8 mouse cellular contexts compared by ENCODE assay signal in the genomic region with DNA sequence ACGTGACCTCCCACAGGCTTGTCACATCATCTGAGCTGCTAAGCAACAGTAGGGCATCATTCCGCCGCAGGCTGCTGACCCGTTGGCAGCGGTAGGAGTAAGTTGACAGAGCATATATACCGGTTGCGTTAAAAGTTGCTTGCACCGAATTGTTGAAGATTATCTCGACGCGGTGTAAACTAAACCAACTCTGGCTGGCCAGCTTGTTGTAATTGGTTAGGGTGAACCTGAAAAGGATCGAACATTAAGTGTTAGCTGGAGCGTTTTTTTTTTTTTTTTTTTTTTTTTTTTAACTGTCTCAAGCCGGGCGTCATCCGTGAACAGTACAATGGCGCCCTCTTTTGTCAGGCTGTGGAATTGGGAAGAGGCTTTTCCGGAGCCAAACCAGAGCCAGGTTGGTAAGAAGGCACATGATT. TPM values are rescaled to one million over a fixed set of nuclear protein-coding genes. Genes with fewer than 3 reads are reported as not detected.
DNase-seq lines count a peak whose midpoint lies in the region; ATAC-seq and TF ChIP-seq lines count a peak whose summit lies in the region.

No protein-coding gene starts in this region.

- TF ChIP-seq EP300 in stomach, postnatal 0 days (optimal IDR thresholded peaks at IDR 0.05) = no peak

- no peak overlapping the region for H3K27ac ChIP-seq in brown adipose tissue, adult 24 weeks (replicated peaks; ENCODE audit: low read depth, low read length)
- H3K27ac ChIP-seq in heart, embryonic 13.5 days (replicated peaks) = peak overlapping the region; percentile 73
- H3K27ac ChIP-seq in kidney, postnatal 0 days = no peak overlapping the region
- H3K27ac ChIP-seq in liver, embryonic 12.5 days = peak overlapping the region; percentile 45; the same call in 1 of the 2 replicates
- no peak overlapping the region for H3K27ac ChIP-seq in stomach, postnatal 0 days (replicated peaks)

- no peaks in the 10 kb centered on the region for H3K27me3 ChIP-seq in heart, embryonic 13.5 days (replicated peaks)
- no peaks in the 10 kb centered on the region for H3K27me3 ChIP-seq in kidney, postnatal 0 days (ENCODE audit: insufficient read depth, low read length)
- no peaks in the 10 kb centered on the region for H3K27me3 ChIP-seq in liver, embryonic 12.5 days (replicated peaks)
- H3K27me3 ChIP-seq in stomach, postnatal 0 days (ENCODE audit: control insufficient read depth, insufficient read depth, low read length) = no peaks in the 10 kb centered on the region

- H3K4me1 ChIP-seq in brown adipose tissue, adult 24 weeks (ENCODE audit: control insufficient read depth, insufficient read depth, insufficient read length, low read length) = no peaks in the 10 kb centered on the region
- H3K4me1 ChIP-seq in heart, embryonic 13.5 days = peaks cover 17% of the 10 kb centered on the region
- H3K4me1 ChIP-seq in kidney, postnatal 0 days (replicated peaks; ENCODE audit: insufficient read depth, low read length) = 0 out of 2 replicates have a peak, but pooled peaks cover 4% of the 10 kb centered on the region
- H3K4me1 ChIP-seq in liver, embryonic 12.5 days = peaks cover 32% of the 10 kb centered on the region
- H3K4me1 ChIP-seq in stomach, postnatal 0 days (replicated peaks; ENCODE audit: control insufficient read depth, insufficient read depth) = peaks cover 2% of the 10 kb centered on the region; the same call in 1 of the 2 replicates

- H3K4me2 ChIP-seq in heart, embryonic 13.5 days = peak overlapping the region; percentile 65
- H3K4me2 ChIP-seq in kidney, postnatal 0 days (ENCODE audit: low read length) = peak overlapping the region; percentile 71
- peak overlapping the region; percentile 74 for H3K4me2 ChIP-seq in liver, embryonic 12.5 days
- H3K4me2 ChIP-seq in stomach, postnatal 0 days (replicated peaks; ENCODE audit: low read depth) = peak overlapping the region; percentile 64

- peak; percentile 75 for TF ChIP-seq CTCF in kidney, postnatal 0 days (IDR thresholded peaks at IDR 0.05; ENCODE audit: low read depth)
- peak; percentile 82 for TF ChIP-seq CTCF in stomach, postnatal 0 days (IDR thresholded peaks at IDR 0.05; ENCODE audit: low read depth)

- no peaks in the 10 kb centered on the region for H3K9me3 ChIP-seq in heart, embryonic 13.5 days
- H3K9me3 ChIP-seq in kidney, postnatal 0 days (replicated peaks; ENCODE audit: low read length) = no peaks in the 10 kb centered on the region
- no peaks in the 10 kb centered on the region for H3K9me3 ChIP-seq in liver, embryonic 12.5 days (replicated peaks)
- H3K9me3 ChIP-seq in stomach, postnatal 0 days (ENCODE audit: control insufficient read depth, low read length) = no peaks in the 10 kb centered on the region

- H3K36me3 ChIP-seq in heart, embryonic 13.5 days = no peaks in the 10 kb centered on the region
- no peaks in the 10 kb centered on the region for H3K36me3 ChIP-seq in kidney, postnatal 0 days (ENCODE audit: insufficient read depth, low read length)
- no peaks in the 10 kb centered on the region for H3K36me3 ChIP-seq in liver, embryonic 12.5 days
- no peaks in the 10 kb centered on the region for H3K36me3 ChIP-seq in stomach, postnatal 0 days (ENCODE audit: control insufficient read depth, insufficient read depth, low read length)

- H3K4me3 ChIP-seq in brown adipose tissue, adult 24 weeks (ENCODE audit: insufficient read depth, low read depth, low read length) = peak overlapping the region; percentile 48
- peak overlapping the region; percentile 50 for H3K4me3 ChIP-seq in heart, embryonic 13.5 days
- peak overlapping the region; percentile 30 for H3K4me3 ChIP-seq in kidney, postnatal 0 days (replicated peaks; ENCODE audit: low read depth, low read length)
- peak overlapping the region; percentile 51 for H3K4me3 ChIP-seq in liver, embryonic 12.5 days
- H3K4me3 ChIP-seq in stomach, postnatal 0 days (ENCODE audit: low read depth, low read length) = peak overlapping the region; percentile 36

- peak overlapping the region; percentile 52 for H3K9ac ChIP-seq in heart, embryonic 13.5 days
- no peak overlapping the region for H3K9ac ChIP-seq in kidney, postnatal 0 days (ENCODE audit: low read depth, low read length)
- H3K9ac ChIP-seq in liver, embryonic 12.5 days = peak overlapping the region; percentile 56
- H3K9ac ChIP-seq in stomach, postnatal 0 days (ENCODE audit: low read length) = no peak overlapping the region

- peak; percentile 75 for DNase-seq in kidney, postnatal 0 days (ENCODE audit: low spot score)
- DNase-seq in neural tube, embryonic 10.5 days (ENCODE audit: extremely low spot score, low spot score) = peak; percentile 76
- peak; percentile 76 for DNase-seq in stomach, postnatal 0 days (ENCODE audit: low spot score)

- WGBS in heart, embryonic 13.5 days = under 1% methylated on average over 18 of the region's 18 CpGs
- WGBS in kidney, postnatal 0 days = under 1% methylated on average over 18 of the region's 18 CpGs
- 1% methylated on average over 18 of the region's 18 CpGs for WGBS in liver, embryonic 12.5 days (ENCODE audit: insufficient replicate concordance)
- WGBS in stomach, postnatal 0 days = under 1% methylated on average over 18 of the region's 18 CpGs

- ATAC-seq in CD4-positive, CD25-positive, alpha-beta regulatory T cell, adult 4 months = peak; percentile 81
- peak; percentile 76 for ATAC-seq in erythroid progenitor cell, adult 5-6 weeks (replicated peaks; ENCODE audit: low FRiP score, poor library complexity, severe bottlenecking)
- ATAC-seq in heart, embryonic 13.5 days (ENCODE audit: extremely low read depth, insufficient number of reproducible peaks, low FRiP score, low TSS enrichment) = no peak; the same call in 1 of the 2 replicates
- ATAC-seq in kidney, postnatal 0 days (replicated peaks; ENCODE audit: low FRiP score, low read depth) = no peak
- peak; percentile 66 for ATAC-seq in liver, embryonic 12.5 days
- peak; percentile 40; the same call in 1 of the 2 replicates for ATAC-seq in stomach, postnatal 0 days (ENCODE audit: low FRiP score, low TSS enrichment)

RNA-seq across cellular contexts. Expression of gene Atp6ap1l, which starts 18.6 kb away (rescaled TPM):
- polyA plus RNA-seq in CD4-positive, CD25-positive, alpha-beta regulatory T cell, adult 4 months (2017; shearing (Covaris generic)) = under 1 TPM in 1 of 2 experiments, not detected in 1; 0.38 TPM
- polyA plus RNA-seq in brown adipose tissue, adult 24 weeks (2012; ENCODE audit: insufficient read depth, insufficient read length, missing spikeins) = not detected in 2 replicates
- not detected in 2 replicates for total RNA-seq in erythroid progenitor cell, adult 5-6 weeks (2015; ENCODE audit: low replicate concordance)
- not detected in 2 replicates for total RNA-seq in erythroid progenitor cell, adult 5-6 weeks (2017; ENCODE audit: low replicate concordance)
- polyA plus RNA-seq in heart, embryonic 13.5 days (2015; fragmentation: Nextera tagmentation; extraction: Ambion mirVana) = 0.76 and 0.92 TPM in 2 replicates
- polyA plus RNA-seq in kidney, postnatal 0 days (2015; fragmentation: Nextera tagmentation; extraction: Ambion mirVana) = 0.21 TPM in 1 of 2 replicates, not detected in the other
- not detected in 2 replicates for polyA plus RNA-seq in liver, embryonic 12.5 days (2016; fragmentation: Nextera tagmentation; extraction: Ambion mirVana)
- polyA plus RNA-seq in stomach, postnatal 0 days (2015; fragmentation: Nextera tagmentation; extraction: Ambion mirVana) = 0.11 TPM in 1 of 2 replicates, not detected in the other

RNA-seq across cellular contexts. Expression of gene Rps23, which starts 36.2 kb away (rescaled TPM):
- 1,000 to 10,000 TPM; 1,115 to 1,300 TPM for polyA plus RNA-seq in CD4-positive, CD25-positive, alpha-beta regulatory T cell, adult 4 months (2017; shearing (Covaris generic))
- 245 and 312 TPM in 2 replicates for polyA plus RNA-seq in brown adipose tissue, adult 24 weeks (2012; ENCODE audit: insufficient read depth, insufficient read length, missing spikeins)
- 434 and 459 TPM in 2 replicates for total RNA-seq in erythroid progenitor cell, adult 5-6 weeks (2015; ENCODE audit: low replicate concordance)
- 508 and 714 TPM in 2 replicates for total RNA-seq in erythroid progenitor cell, adult 5-6 weeks (2017; ENCODE audit: low replicate concordance)
- 126 and 142 TPM in 2 replicates for polyA plus RNA-seq in heart, embryonic 13.5 days (2015; fragmentation: Nextera tagmentation; extraction: Ambion mirVana)
- polyA plus RNA-seq in kidney, postnatal 0 days (2015; fragmentation: Nextera tagmentation; extraction: Ambion mirVana) = 334 and 356 TPM in 2 replicates
- 239 and 250 TPM in 2 replicates for polyA plus RNA-seq in liver, embryonic 12.5 days (2016; fragmentation: Nextera tagmentation; extraction: Ambion mirVana)
- 254 and 300 TPM in 2 replicates for polyA plus RNA-seq in stomach, postnatal 0 days (2015; fragmentation: Nextera tagmentation; extraction: Ambion mirVana)

Comparison
In these comparisons a context has a peak if more than half of its experiments do, and no peak if none do; other contexts are left out.
1. ATAC-seq: peak in CD4-positive, CD25-positive, alpha-beta regulatory T cell, adult 4 months (single experiment), erythroid progenitor cell, adult 5-6 weeks (single experiment), liver, embryonic 12.5 days (single experiment) and stomach, postnatal 0 days (single experiment); none in heart, embryonic 13.5 days (single experiment) and kidney, postnatal 0 days (single experiment).
2. H3K27ac ChIP-seq: peak in heart, embryonic 13.5 days (single experiment) and liver, embryonic 12.5 days (single experiment); none in brown adipose tissue, adult 24 weeks (single experiment), kidney, postnatal 0 days (single experiment) and stomach, postnatal 0 days (single experiment).
3. H3K9ac ChIP-seq: peak in heart, embryonic 13.5 days (single experiment) and liver, embryonic 12.5 days (single experiment); none in kidney, postnatal 0 days (single experiment) and stomach, postnatal 0 days (single experiment).
4. Peak in every context shown above with its lines, with median percentiles within 50 percentile points of each other: H3K4me3 ChIP-seq, H3K4me2 ChIP-seq and DNase-seq.